10 mouse cellular contexts compared by ENCODE assay signal in genomic region chr15:31869673-31870417, GRCm38 (mm10).
DNase-seq lines count a peak whose midpoint lies in the region; ATAC-seq lines count a peak whose summit lies in the region.
"Had no signal": no experiment of that assay in that cellular context is flagged by ENCODE, and none has a peak within 500 bp of the region (broad histone marks: within the 10 kb centered on the region; RNA-seq: fewer than 3 reads in every experiment).

No protein-coding gene starts in this region.

- H3K4me1 ChIP-seq in hindbrain, embryonic 14.5 days (replicated peaks; ENCODE audit: control insufficient read depth, insufficient read depth, low read length) = no peaks in the 10 kb centered on the region
- no peaks in the 10 kb centered on the region for H3K4me1 ChIP-seq in hindbrain, embryonic 11.5 days (replicated peaks; ENCODE audit: control insufficient read depth, insufficient read depth, low read length)
- peaks cover 10% of the 10 kb centered on the region; the same call in 1 of the 2 replicates for H3K4me1 ChIP-seq in neural tube, embryonic 15.5 days

- H3K4me2 ChIP-seq in hindbrain, embryonic 14.5 days (replicated peaks) = no peak overlapping the region
- no peak overlapping the region for H3K4me2 ChIP-seq in hindbrain, embryonic 11.5 days (replicated peaks; ENCODE audit: low read depth, low read length)
- H3K4me2 ChIP-seq in neural tube, embryonic 15.5 days = peak overlapping the region; percentile 9; the same call in 1 of the 2 replicates

- intact Hi-C loops in left cerebral cortex, postnatal 25 days (cut with DNase I) = no loop called here

- no peak overlapping the region for H3K4me3 ChIP-seq in hindbrain, embryonic 14.5 days (replicated peaks; ENCODE audit: low read length)
- H3K4me3 ChIP-seq in hindbrain, embryonic 11.5 days (ENCODE audit: low read depth, low read length) = no peak overlapping the region
- no peak overlapping the region for H3K4me3 ChIP-seq in neural tube, embryonic 15.5 days (replicated peaks)

- DNase-seq in hindbrain, embryonic 14.5 days (ENCODE audit: low spot score) = no peak
- no peak for DNase-seq in hindbrain, embryonic 11.5 days (ENCODE audit: low spot score)
- peak; percentile 44 for DNase-seq in forelimb bud, embryonic 11.5 days (ENCODE audit: low read depth, low spot score)
- peak; percentile 45 for DNase-seq in kidney, postnatal 14 days
- no peak for DNase-seq in heart, adult 8-10 months (ENCODE audit: low spot score)
- no peak for DNase-seq in left cerebral cortex, postnatal 25 days (ENCODE audit: low spot score in 2 of 2)
- DNase-seq: lung, postnatal 14 days had no signal

- H3K36me3 ChIP-seq in hindbrain, embryonic 14.5 days (replicated peaks; ENCODE audit: control insufficient read depth, insufficient read depth) = no peaks in the 10 kb centered on the region
- no peaks in the 10 kb centered on the region for H3K36me3 ChIP-seq in hindbrain, embryonic 11.5 days (ENCODE audit: control insufficient read depth, insufficient read depth, low read length)
- no peaks in the 10 kb centered on the region for H3K36me3 ChIP-seq in neural tube, embryonic 15.5 days

- H3K9ac ChIP-seq in hindbrain, embryonic 14.5 days = no peak overlapping the region
- H3K9ac ChIP-seq in hindbrain, embryonic 11.5 days (ENCODE audit: low read depth, low read length) = no peak overlapping the region
- no peak overlapping the region for H3K9ac ChIP-seq in neural tube, embryonic 15.5 days (replicated peaks)

- no peaks in the 10 kb centered on the region for H3K27me3 ChIP-seq in hindbrain, embryonic 14.5 days (ENCODE audit: control insufficient read depth, insufficient read depth, low read length)
- no peaks in the 10 kb centered on the region for H3K27me3 ChIP-seq in hindbrain, embryonic 11.5 days (ENCODE audit: control insufficient read depth, insufficient read depth, low read length)
- H3K27me3 ChIP-seq in neural tube, embryonic 15.5 days (replicated peaks) = no peaks in the 10 kb centered on the region

- H3K9me3 ChIP-seq in hindbrain, embryonic 14.5 days (ENCODE audit: control insufficient read depth, low read length) = no peaks in the 10 kb centered on the region
- H3K9me3 ChIP-seq in hindbrain, embryonic 11.5 days (ENCODE audit: control insufficient read depth, low read length) = no peaks in the 10 kb centered on the region
- H3K9me3 ChIP-seq in neural tube, embryonic 15.5 days (replicated peaks) = no peaks in the 10 kb centered on the region

- no peak overlapping the region for H3K27ac ChIP-seq in hindbrain, embryonic 14.5 days
- no peak overlapping the region for H3K27ac ChIP-seq in hindbrain, embryonic 11.5 days (ENCODE audit: low read depth, low read length)
- peak overlapping the region; percentile 4; the same call in 1 of the 2 replicates for H3K27ac ChIP-seq in neural tube, embryonic 15.5 days (replicated peaks)

- peak; percentile 43; the same call in 1 of the 2 replicates for ATAC-seq in hindbrain, embryonic 14.5 days (ENCODE audit: low FRiP score)
- no peak for ATAC-seq in hindbrain, embryonic 11.5 days (ENCODE audit: low FRiP score)
- peak; percentile 69; the same call in 1 of the 2 replicates for ATAC-seq in neural tube, embryonic 15.5 days (ENCODE audit: low FRiP score)
- no peak for ATAC-seq in erythroblast, adult 5-6 weeks (replicated peaks; ENCODE audit: low FRiP score, poor library complexity, severe bottlenecking)
- ATAC-seq: forebrain, embryonic 16.5 days had no signal

- WGBS in hindbrain, embryonic 14.5 days = 60% methylated on average over 14 of the region's 14 CpGs
- 53% methylated on average over 14 of the region's 14 CpGs for WGBS in hindbrain, embryonic 11.5 days
- WGBS in neural tube, embryonic 15.5 days = 32% methylated on average over 14 of the region's 14 CpGs

Comparison
In these comparisons a context has a peak if more than half of its experiments do, and no peak if none do; other contexts are left out.
1. ATAC-seq: peak in hindbrain, embryonic 14.5 days (single experiment) and neural tube, embryonic 15.5 days (single experiment); none in hindbrain, embryonic 11.5 days (single experiment) and erythroblast, adult 5-6 weeks (single experiment).
2. DNase-seq: peak in forelimb bud, embryonic 11.5 days (single experiment) and kidney, postnatal 14 days (single experiment); none in hindbrain, embryonic 14.5 days (single experiment), hindbrain, embryonic 11.5 days (single experiment), heart, adult 8-10 months (single experiment) and left cerebral cortex, postnatal 25 days (0 of 2).